Mouse (Mus musculus) MEL (cell line): ENCODE results near the gene S100pbp. TPM values are rescaled to one million over a fixed set of nuclear protein-coding genes. Genes with fewer than 3 reads are reported as not detected.

Experiments
- DNase-seq: peaks from one replicate; pipeline ENCODE4 v3.0.0; 2011; ENCODE audit warnings: low read depth, low spot score
- H3K27ac ChIP-seq: 2 replicates; pipeline ENCODE4 v1.5.1; 2012; ENCODE audit warnings: low read depth, mild to moderate bottlenecking, control low read depth, low read length, moderate library complexity; ENCODE audit not compliant: control insufficient read depth
- H3K27me3 ChIP-seq, 2 experiments: fragments of 150-350 bp in 1 of 2; sonication (generic) in 1 of 2; 2 replicates each; pipeline ENCODE4 v1.6.1; 2012; ENCODE audit warnings: low read length in 2 of 2, mild to moderate bottlenecking in 2 of 2, improper control_type of control experiment in 1 of 2, moderate library complexity in 1 of 2; ENCODE audit not compliant: insufficient read depth in 2 of 2, control insufficient read depth in 1 of 2
- H3K36me3 ChIP-seq, 2 experiments: 2 replicates each; pipeline ENCODE4 v1.6.1; 2012 to 2014; ENCODE audit warnings: low read length in 2 of 2, improper control_type of control experiment in 1 of 2, inconsistent platforms in 1 of 2, mild to moderate bottlenecking in 1 of 2; ENCODE audit not compliant: insufficient read depth in 2 of 2, control insufficient read depth in 1 of 2
- H3K4me1 ChIP-seq, 2 experiments: fragments of 150-350 bp in 1 of 2; sonication (generic) in 1 of 2; 2 replicates each; pipeline ENCODE4 v1.6.1; 2012; ENCODE audit warnings: low read length in 2 of 2, improper control_type of control experiment in 1 of 2, mild to moderate bottlenecking in 1 of 2; ENCODE audit not compliant: insufficient read depth in 2 of 2, control insufficient read depth in 1 of 2
- H3K4me3 ChIP-seq, 2 experiments: fragments of 150-350 bp in 1 of 2; sonication (generic) in 1 of 2; 2 replicates each; pipeline ENCODE4 v1.5.1; 2012; ENCODE audit warnings: low read depth in 2 of 2, low read length in 2 of 2, mild to moderate bottlenecking in 2 of 2, moderate library complexity in 2 of 2, control low read depth in 1 of 2, improper control_type of control experiment in 1 of 2; ENCODE audit not compliant: control insufficient read depth in 1 of 2, insufficient read depth in 1 of 2
- H3K79me2 ChIP-seq: 2 replicates; pipeline ENCODE4 v1.6.1; 2012; ENCODE audit warnings: mild to moderate bottlenecking, low read length, moderate library complexity; ENCODE audit not compliant: control insufficient read depth, poor library complexity, insufficient read depth
- H3K9ac ChIP-seq: 2 replicates; pipeline ENCODE4 v1.6.1; 2012; ENCODE audit warnings: low read depth, mild to moderate bottlenecking, control low read depth, low read length, moderate library complexity; ENCODE audit not compliant: control insufficient read depth, poor library complexity, severe bottlenecking
- H3K9me3 ChIP-seq: fragments of 150-350 bp; sonication (generic); replicated peaks from 2 replicates; pipeline ENCODE4 v1.6.1; 2012; ENCODE audit warnings: mild to moderate bottlenecking, low read length, improper control_type of control experiment, moderate library complexity; ENCODE audit not compliant: insufficient read depth
- BHLHE40 ChIP-seq: IDR thresholded peaks from 2 replicates; pipeline ENCODE4 v1.6.1; 2012; ENCODE audit warnings: low read depth, mild to moderate bottlenecking, inconsistent platforms, low read length, improper control_type of control experiment, borderline replicate concordance
- CHD1 ChIP-seq: IDR thresholded peaks from 2 replicates; pipeline ENCODE4 v1.6.1; 2012; ENCODE audit warnings: low read depth, mild to moderate bottlenecking, inconsistent platforms, low read length, improper control_type of control experiment
- CTCF ChIP-seq, 3 experiments: IDR thresholded peaks in 2 of 3; conservative IDR thresholded peaks in 1 of 3; 2 replicates each; pipeline ENCODE4 v1.5.1; 2011 to 2012; ENCODE audit warnings: low read length in 3 of 3, low read depth in 2 of 3, mild to moderate bottlenecking in 2 of 3, improper control_type of control experiment in 1 of 3, inconsistent platforms in 1 of 3, mixed read lengths in 1 of 3, moderate library complexity in 1 of 3; ENCODE audit not compliant: control insufficient read depth in 1 of 3, insufficient read depth in 1 of 3, poor library complexity in 1 of 3, severe bottlenecking in 1 of 3
- E2F4 ChIP-seq: IDR thresholded peaks from 2 replicates; pipeline ENCODE4 v1.6.1; 2011; ENCODE audit warnings: low read depth, low read length, improper control_type of control experiment, borderline replicate concordance
- ELF1 ChIP-seq: IDR thresholded peaks from 2 replicates; pipeline ENCODE4 v1.6.1; 2014; ENCODE audit warnings: low read depth, mild to moderate bottlenecking, inconsistent platforms, low read length, improper control_type of control experiment, moderate library complexity
- EP300 ChIP-seq, 2 experiments: IDR thresholded peaks; 2 replicates each; pipeline ENCODE4 v1.6.1; 2011; ENCODE audit warnings: improper control_type of control experiment in 2 of 2, low read length in 2 of 2, low read depth in 1 of 2, mild to moderate bottlenecking in 1 of 2
- ETS1 ChIP-seq: IDR thresholded peaks from 2 replicates; pipeline ENCODE4 v1.6.1; 2012; ENCODE audit warnings: low read depth, mild to moderate bottlenecking, inconsistent platforms, low read length, improper control_type of control experiment, moderate library complexity
- GABPA ChIP-seq: IDR thresholded peaks from 2 replicates; pipeline ENCODE4 v1.6.1; 2012; ENCODE audit warnings: low read depth, mild to moderate bottlenecking, inconsistent platforms, low read length, improper control_type of control experiment, moderate library complexity
- GATA1 ChIP-seq: IDR thresholded peaks from 2 replicates; pipeline ENCODE4 v1.6.1; 2011; ENCODE audit warnings: low read depth, low read length, improper control_type of control experiment
- HCFC1 ChIP-seq: IDR thresholded peaks from 2 replicates; pipeline ENCODE4 v1.6.1; 2012; ENCODE audit warnings: low read depth, mild to moderate bottlenecking, inconsistent platforms, low read length, improper control_type of control experiment, moderate library complexity
- JUND ChIP-seq: IDR thresholded peaks from 2 replicates; pipeline ENCODE4 v1.6.1; 2011; ENCODE audit warnings: low read depth, mild to moderate bottlenecking, improper control_type of control experiment, low read length
- KAT2A ChIP-seq: conservative IDR thresholded peaks from 2 replicates; pipeline ENCODE4 v1.6.1; 2012; ENCODE audit warnings: low read depth, low read length, improper control_type of control experiment, inconsistent platforms
- MAX ChIP-seq: IDR thresholded peaks from 2 replicates; pipeline ENCODE4 v1.6.1; 2011; ENCODE audit warnings: low read length, improper control_type of control experiment
- MAZ ChIP-seq: IDR thresholded peaks from 2 replicates; pipeline ENCODE4 v1.6.1; 2012; ENCODE audit warnings: low read depth, mild to moderate bottlenecking, inconsistent platforms, low read length, improper control_type of control experiment
- MEF2A ChIP-seq: IDR thresholded peaks from 2 replicates; pipeline ENCODE4 v1.6.1; 2014; ENCODE audit warnings: low read depth, mild to moderate bottlenecking, inconsistent platforms, low read length, improper control_type of control experiment; ENCODE audit not compliant: poor library complexity, insufficient replicate concordance, severe bottlenecking; ENCODE audit errors: extremely low read depth
- MXI1 ChIP-seq: IDR thresholded peaks from 2 replicates; pipeline ENCODE4 v1.6.1; 2011; ENCODE audit warnings: mild to moderate bottlenecking, low read depth, low read length, improper control_type of control experiment
- MYC ChIP-seq: IDR thresholded peaks from 2 replicates; pipeline ENCODE4 v1.6.1; 2011; ENCODE audit warnings: low read depth, mild to moderate bottlenecking, low read length, improper control_type of control experiment, moderate library complexity
- NELFE ChIP-seq: IDR thresholded peaks from 2 replicates; pipeline ENCODE4 v1.6.1; 2011; ENCODE audit warnings: low read depth, low read length, improper control_type of control experiment
- NRF1 ChIP-seq: IDR thresholded peaks from 2 replicates; pipeline ENCODE4 v1.6.1; 2014; ENCODE audit warnings: low read depth, mild to moderate bottlenecking, inconsistent platforms, low read length, improper control_type of control experiment, moderate library complexity; ENCODE audit not compliant: poor library complexity, insufficient read depth, severe bottlenecking
- POLR2A ChIP-seq, 2 experiments: IDR thresholded peaks; 2 replicates each; pipeline ENCODE4 v1.6.1; 2011 to 2012; ENCODE audit warnings: low read length in 2 of 2, mild to moderate bottlenecking in 2 of 2, control low read depth in 1 of 2, improper control_type of control experiment in 1 of 2, low read depth in 1 of 2, moderate library complexity in 1 of 2; ENCODE audit not compliant: control insufficient read depth in 1 of 2, insufficient read depth in 1 of 2, poor library complexity in 1 of 2
- POLR2AphosphoS2 ChIP-seq: IDR thresholded peaks from 2 replicates; pipeline ENCODE4 v1.6.1; 2011; ENCODE audit warnings: low read length, improper control_type of control experiment
- POLR2AphosphoS5 ChIP-seq: IDR thresholded peaks from 2 replicates; pipeline ENCODE4 v1.6.1; 2012; ENCODE audit warnings: low read depth, borderline replicate concordance, mild to moderate bottlenecking, inconsistent platforms, low read length, moderate library complexity, mixed read lengths
- RAD21 ChIP-seq: IDR thresholded peaks from 2 replicates; pipeline ENCODE4 v1.6.1; 2011; ENCODE audit warnings: mild to moderate bottlenecking, low read depth, low read length, improper control_type of control experiment
- RCOR1 ChIP-seq: IDR thresholded peaks from 2 replicates; pipeline ENCODE4 v1.6.1; 2012; ENCODE audit warnings: low read depth, mild to moderate bottlenecking, inconsistent platforms, low read length, improper control_type of control experiment
- SIN3A ChIP-seq: IDR thresholded peaks from 2 replicates; pipeline ENCODE4 v1.6.1; 2012; ENCODE audit warnings: low read length, improper control_type of control experiment, inconsistent platforms
- SMC3 ChIP-seq: IDR thresholded peaks from 2 replicates; pipeline ENCODE4 v1.6.1; 2011; ENCODE audit warnings: low read depth, low read length, improper control_type of control experiment
- TAL1 ChIP-seq: IDR thresholded peaks from 2 replicates; pipeline ENCODE4 v1.6.1; 2012; ENCODE audit warnings: mild to moderate bottlenecking, inconsistent platforms, low read length, moderate library complexity, mixed read lengths
- TBP ChIP-seq: IDR thresholded peaks from 2 replicates; pipeline ENCODE4 v1.8.0; 2011; ENCODE audit warnings: low read depth, low read length, improper control_type of control experiment
- TCF12 ChIP-seq: IDR thresholded peaks from 2 replicates; pipeline ENCODE4 v1.6.1; 2014; ENCODE audit warnings: low read depth, mild to moderate bottlenecking, inconsistent platforms, low read length, improper control_type of control experiment, moderate library complexity
- USF1 ChIP-seq: IDR thresholded peaks from 2 replicates; pipeline ENCODE4 v1.6.1; 2014; ENCODE audit warnings: low read depth, mild to moderate bottlenecking, inconsistent platforms, low read length, improper control_type of control experiment, moderate library complexity
- ZKSCAN1 ChIP-seq: IDR thresholded peaks from 2 replicates; pipeline ENCODE4 v1.6.1; 2012; ENCODE audit warnings: low read depth, mild to moderate bottlenecking, inconsistent platforms, low read length, improper control_type of control experiment, moderate library complexity
- ZMIZ1 ChIP-seq: IDR thresholded peaks from 2 replicates; pipeline ENCODE4 v1.6.1; 2012; ENCODE audit warnings: low read depth, mild to moderate bottlenecking, inconsistent platforms, low read length, improper control_type of control experiment, moderate library complexity
- polyA plus RNA-seq, 2 experiments: library from polyadenylated mRNA; stranded (reverse) in 1 of 2; unstranded in 1 of 2; fragments of >175 nt in 1 of 2; fragments of >200 nt in 1 of 2; gene quantifications; 2 replicates each; pipeline versions ENCODE4 v1.2.1 to v1.2.4; 2012; ENCODE audit warnings: low replicate concordance in 2 of 2, low read depth in 1 of 2; ENCODE audit not compliant: insufficient read length in 2 of 2, insufficient read depth in 1 of 2, missing spikeins in 1 of 2
- total RNA-seq: library from RNA; depleted of rRNA; stranded (reverse); fragments of 300-350 nt; gene quantifications from 2 replicates; pipeline ENCODE4 v1.2.3, GENCODE M21; 2012

The S100pbp gene
- total and polyA plus RNA-seq, 3 experiments: 11.6 to 28.3 TPM; not detected in 1

DNA sequence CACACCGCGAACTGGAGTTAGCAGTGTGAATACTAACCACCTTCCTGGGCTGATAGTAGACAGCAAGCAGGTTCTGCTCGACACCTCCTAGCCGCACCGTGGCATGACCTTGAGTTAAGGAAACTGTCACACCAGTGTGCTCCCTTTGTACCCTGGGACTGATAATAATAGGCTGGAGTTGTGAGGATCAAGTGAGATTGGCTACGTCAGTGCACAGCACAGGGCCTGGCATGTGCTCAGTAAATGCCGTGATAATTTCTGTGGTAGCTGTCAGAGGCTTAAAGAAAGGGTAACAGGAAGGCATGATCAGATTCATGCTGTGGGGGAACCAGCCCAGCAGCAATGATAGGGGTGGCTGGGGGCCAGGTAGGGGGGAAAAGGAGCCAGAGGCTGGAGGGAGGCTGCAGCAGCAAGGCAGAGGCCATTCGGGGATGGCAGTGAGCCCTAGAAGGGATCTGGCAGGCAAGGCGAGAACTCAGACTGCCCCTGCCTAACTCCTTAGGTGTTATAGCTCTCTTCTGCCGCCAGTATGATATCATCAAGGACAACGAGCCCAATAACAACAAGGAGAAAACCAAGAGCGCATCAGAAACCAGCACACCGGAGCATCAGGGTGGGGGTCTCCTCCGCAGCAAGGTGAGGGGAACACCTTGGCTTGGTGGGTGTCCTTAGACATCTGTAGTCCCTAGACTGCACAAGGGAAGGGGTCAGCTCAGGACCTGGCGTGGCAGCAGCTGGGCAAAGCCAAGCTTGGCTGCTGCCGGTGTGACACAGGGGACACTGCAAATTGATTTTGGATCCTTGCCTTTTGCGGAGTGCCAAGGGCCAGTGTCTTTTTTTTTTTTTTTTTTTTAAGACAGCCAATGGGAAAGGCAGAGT, 47.7 kb downstream of the S100pbp start (continued):
- TF ChIP-seq MAX: peak; percentile 88
- TF ChIP-seq POLR2A (IDR thresholded peaks at IDR 0.05; ENCODE audit: control insufficient read depth in 1 of 2, insufficient read depth in 1 of 2, low read depth in 1 of 2, low read length in 2 of 2, poor library complexity in 1 of 2): no peak; a peak in 1 of 4 replicates
- TF ChIP-seq NELFE: no peak
- TF ChIP-seq RAD21: no peak
- no peak for TF ChIP-seq TBP

DNA sequence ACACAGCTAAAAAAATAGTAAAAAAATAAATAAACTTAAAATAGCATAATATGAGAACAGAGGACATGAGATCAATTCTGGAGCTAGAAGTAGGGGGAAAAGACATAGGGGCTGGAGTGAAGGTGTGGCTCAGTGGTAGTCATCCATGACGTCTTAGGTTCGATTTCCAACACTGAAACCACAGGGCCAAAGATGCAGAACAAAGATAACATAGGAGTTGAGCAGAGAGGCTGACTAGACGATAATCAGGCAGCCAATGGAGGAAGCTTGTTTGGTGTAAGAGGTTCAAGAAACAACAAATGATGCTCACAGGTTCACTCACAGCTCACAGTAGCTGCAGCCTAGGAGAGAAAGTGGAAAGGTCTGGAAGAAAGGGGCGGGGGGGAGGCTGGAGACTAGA, 48.7 kb downstream of the S100pbp start:
- Histone ChIP-seq H3K27me3 (no peaks in the 10 kb centered on the region), H3K79me2 (peaks cover 2% of the 10 kb centered on the region; the same call in 1 of the 2 replicates), H3K4me3 (peak overlapping the region in 1 of 2 experiments; percentile 13; a peak in 3 of 4 replicates), H3K4me1 (peaks cover 35 to 59% of the 10 kb centered on the region in 2 experiments), H3K27ac (peak overlapping the region; percentile 82), H3K9me3 (no peaks in the 10 kb centered on the region), H3K9ac (peak overlapping the region; percentile 28; the same call in 1 of the 2 replicates), H3K36me3 (peaks cover 0 to 48% of the 10 kb centered on the region in 2 experiments; a peak in 2 of 4 replicates)
- DNase-seq: peak; percentile 78
- TF ChIP-seq GABPA (no peak), EP300 (IDR thresholded peaks at IDR 0.05; ENCODE audit: low read depth in 1 of 2, low read length in 2 of 2) (peak; percentile 54 to 57; a peak in 3 of 4 replicates), ETS1 (peak; percentile 81), MAZ (0 out of 2 replicates have a peak, but pooled peaks have one; percentile 55), GATA1 (peak; percentile 86), E2F4 (no peak), TBP (no peak), POLR2AphosphoS2 (no peak), POLR2A (IDR thresholded peaks at IDR 0.05; ENCODE audit: control insufficient read depth in 1 of 2, insufficient read depth in 1 of 2, low read depth in 1 of 2, low read length in 2 of 2, poor library complexity in 1 of 2) (no peak; a peak in 1 of 4 replicates), POLR2AphosphoS5 (no peak), ZMIZ1 (no peak), BHLHE40 (peak; percentile 36; the same call in 1 of the 2 replicates), MXI1 (no peak), CHD1 (no peak), ELF1 (no peak), TCF12 (peak; percentile 74), MYC (0 out of 2 replicates have a peak, but pooled peaks have one; percentile 17), ZKSCAN1 (no peak), JUND (no peak), NELFE (no peak), MAX (no peak), RCOR1 (peak; percentile 44), TAL1 (peak; percentile 80), NRF1 (no peak), MEF2A (no peak), CTCF (IDR thresholded peaks at IDR 0.05 in 2 of 3, conservative IDR thresholded peaks at IDR 0.05 in 1 of 3; ENCODE audit: control insufficient read depth in 1 of 3, insufficient read depth in 1 of 3, low read depth in 2 of 3, low read length in 3 of 3, poor library complexity in 1 of 3, severe bottlenecking in 1 of 3) (no peak), USF1 (no peak), SMC3 (no peak), HCFC1 (0 out of 2 replicates have a peak, but pooled peaks have one; percentile 16), KAT2A (no peak), SIN3A (0 out of 2 replicates have a peak, but pooled peaks have one; percentile 24)
